Mouse (Mus musculus) adrenal gland, postnatal 4 days (tissue): ENCODE measurements around the gene Tfip11. TPM values are rescaled to one million over a fixed set of nuclear protein-coding genes. Genes with fewer than 3 reads are reported as not detected.
"Not testable (repeated sequence)": the region's sequence is repeated elsewhere in the genome, so short reads cannot be mapped to it uniquely, and the experiment has no call there.

Experiments
- DNase-seq, 2 experiments: peaks; one replicate each; pipeline ENCODE4 v3.0.0; 2021 to 2022; ENCODE audit warnings: low spot score in 2 of 2, mixed read lengths in 2 of 2
- total RNA-seq, 2 experiments: library from RNA; stranded (reverse); gene quantifications; 2 replicates each; pipeline ENCODE4 v1.2.3; 2021

The Tfip11 gene
- total RNA-seq, 2 experiments from 2014 or later, result 35.9 to 43.0 TPM

GRCm38 (mm10) chr5:112319343-112319742 is 6.8 kb upstream of the Tfip11 start:
- DNase-seq, result not testable (repeated sequence)

- no peak for DNase-seq
Measured at GRCm38 (mm10) chr5:112320379-112320778, 5.8 kb upstream of the Tfip11 start.

GRCm38 (mm10) chr5:112320936-112321335 is 5.2 kb upstream of the Tfip11 start:
- no peak for DNase-seq

GRCm38 (mm10) chr5:112321376-112321775 is 4.8 kb upstream of the Tfip11 start:
- no peak for DNase-seq

- DNase-seq, result no peak
Measured at GRCm38 (mm10) chr5:112323246-112323645, 2.9 kb upstream of the Tfip11 start.

- DNase-seq, result no peak
Measured at GRCm38 (mm10) chr5:112324637-112325545, 1.3 kb upstream of the Tfip11 start.

GRCm38 (mm10) chr5:112326446-112327009 is 370 bp downstream of the Tfip11 start:
- no peak for DNase-seq

- DNase-seq, result no peak
Measured at GRCm38 (mm10) chr5:112327854-112328253, 1.7 kb downstream of the Tfip11 start.

GRCm38 (mm10) chr5:112329805-112330564 is 3.8 kb downstream of the Tfip11 start:
- DNase-seq, result no peak

GRCm38 (mm10) chr5:112335473-112335872 is 9.3 kb downstream of the Tfip11 start:
- no peak for DNase-seq

GRCm38 (mm10) chr5:112337004-112337403 is 10.8 kb downstream of the Tfip11 start:
- no peak for DNase-seq

- no peak for DNase-seq
Measured at GRCm38 (mm10) chr5:112339215-112339614, 13.1 kb downstream of the Tfip11 start.

GRCm38 (mm10) chr5:112342463-112343204 is 16.5 kb downstream of the Tfip11 start, which contains the start of the genes Srrd and Hps4:
Gene Srrd, minus strand, starts transcription at chr5:112343040.
Gene Hps4, plus strand, starts transcription at chr5:112343083.
- peak; percentile 61 to 86 for DNase-seq

- DNase-seq, result no peak
Measured at GRCm38 (mm10) chr5:112343205-112343595, 17.0 kb downstream of the Tfip11 start.

GRCm38 (mm10) chr5:112344092-112344960 is 18.2 kb downstream of the Tfip11 start:
- DNase-seq, result no peak

- no peak for DNase-seq
Measured at GRCm38 (mm10) chr5:112346211-112346965, 20.2 kb downstream of the Tfip11 start.

GRCm38 (mm10) chr5:112349169-112349568 is 23.0 kb downstream of the Tfip11 start:
- no peak for DNase-seq

- DNase-seq, result no peak
Measured at GRCm38 (mm10) chr5:112355493-112355892, 29.3 kb downstream of the Tfip11 start.

GRCm38 (mm10) chr5:112355910-112356309 is 29.8 kb downstream of the Tfip11 start, which contains the start of gene Gm6583:
Gene Gm6583, minus strand, starts transcription at chr5:112356033.
- DNase-seq, result no peak
